Mouse (Mus musculus): ENCODE data around the gene Chka.

Chka gene

GRCm38 (mm10) chr19:3889096-3889495, 37.5 kb downstream of the Chka start:
- DNase-seq (ENCODE audit: low spot score) = no peak

DNA sequence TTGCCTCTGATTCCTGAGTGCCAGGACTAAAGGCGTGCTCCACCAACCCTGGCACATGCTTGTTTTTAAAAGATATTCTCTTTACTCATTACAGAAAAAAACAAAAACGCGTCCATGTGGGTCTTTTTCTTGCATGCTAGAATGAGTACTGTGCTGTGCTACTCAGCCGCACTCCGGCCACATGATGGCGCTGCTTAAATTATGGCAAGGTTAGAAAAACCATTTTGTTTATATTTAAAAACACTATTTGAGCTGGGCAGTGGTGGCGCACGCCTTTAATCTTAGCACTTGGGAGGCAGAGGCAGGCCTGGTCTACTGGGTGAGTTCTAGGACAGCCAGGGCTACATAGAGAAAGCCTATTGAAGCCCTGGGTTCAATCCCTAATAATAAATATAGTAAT, 38.6 kb downstream of the Chka start:
- DNase-seq (ENCODE audit: low spot score) = no peak

- no peak for DNase-seq (ENCODE audit: low spot score)
These were observed 42.1 kb downstream of the Chka start for GRCm38 (mm10) chr19:3893545-3894116.

- no peak for DNase-seq (ENCODE audit: low spot score)
These were observed 42.7 kb downstream of the Chka start for GRCm38 (mm10) chr19:3894294-3894693.

GRCm38 (mm10) chr19:3895171-3895631, 43.6 kb downstream of the Chka start:
- no peak for DNase-seq (ENCODE audit: low spot score)

- DNase-seq (ENCODE audit: low spot score) = no peak
These were observed 44.6 kb downstream of the Chka start for GRCm38 (mm10) chr19:3896208-3896607.

DNA sequence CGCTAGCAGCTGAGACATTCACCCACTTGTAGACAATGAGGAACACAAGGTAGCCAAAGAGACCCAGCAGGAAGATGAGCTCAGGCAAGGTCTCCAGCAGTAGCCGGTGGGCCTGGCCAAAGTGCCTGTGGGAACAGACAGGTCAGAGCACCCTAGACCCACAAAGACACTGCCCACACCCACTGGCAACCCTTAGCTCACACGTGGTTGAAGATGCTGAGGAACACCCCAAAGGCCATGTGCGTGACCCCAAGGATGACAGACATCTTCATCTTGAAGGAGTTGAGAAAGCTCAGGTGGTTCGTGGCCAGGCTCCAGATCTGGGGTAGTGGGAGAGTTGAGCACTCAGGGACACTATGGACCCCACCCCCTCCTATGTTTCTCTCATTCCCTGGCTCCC, 46.0 kb downstream of the Chka start:
- DNase-seq (ENCODE audit: low spot score) = no peak

- no peak for DNase-seq (ENCODE audit: low spot score)
These were observed 47.4 kb downstream of the Chka start for GRCm38 (mm10) chr19:3898952-3899351.

DNA sequence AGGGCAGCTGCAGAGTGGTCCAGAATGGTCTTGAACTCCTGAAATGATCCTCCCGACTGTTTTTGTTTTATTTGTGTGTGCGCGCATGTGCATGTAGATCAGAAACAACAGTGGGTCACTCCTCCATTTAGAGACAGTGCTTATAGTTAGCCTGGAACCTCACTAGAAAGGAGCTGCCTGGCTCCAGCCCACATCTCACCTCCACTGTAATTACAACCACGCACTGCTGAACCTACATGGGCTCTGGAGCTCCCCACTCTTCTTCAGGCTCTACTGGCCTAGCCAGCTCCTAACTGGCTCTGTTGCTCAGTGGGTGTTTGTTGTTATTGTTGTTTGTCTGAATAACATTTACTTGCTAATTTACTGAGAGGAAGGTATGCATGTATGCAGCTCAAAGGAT, 48.0 kb downstream of the Chka start:
- no peak for DNase-seq (ENCODE audit: low spot score)

- no peak for DNase-seq (ENCODE audit: low spot score)
These were observed 51.4 kb downstream of the Chka start for GRCm38 (mm10) chr19:3902966-3903365.

GRCm38 (mm10) chr19:3903648-3904362, 52.2 kb downstream of the Chka start:
- DNase-seq (ENCODE audit: low spot score) = no peak

GRCm38 (mm10) chr19:3904363-3904675, 52.7 kb downstream of the Chka start:
- no peak for DNase-seq (ENCODE audit: low spot score)

DNA sequence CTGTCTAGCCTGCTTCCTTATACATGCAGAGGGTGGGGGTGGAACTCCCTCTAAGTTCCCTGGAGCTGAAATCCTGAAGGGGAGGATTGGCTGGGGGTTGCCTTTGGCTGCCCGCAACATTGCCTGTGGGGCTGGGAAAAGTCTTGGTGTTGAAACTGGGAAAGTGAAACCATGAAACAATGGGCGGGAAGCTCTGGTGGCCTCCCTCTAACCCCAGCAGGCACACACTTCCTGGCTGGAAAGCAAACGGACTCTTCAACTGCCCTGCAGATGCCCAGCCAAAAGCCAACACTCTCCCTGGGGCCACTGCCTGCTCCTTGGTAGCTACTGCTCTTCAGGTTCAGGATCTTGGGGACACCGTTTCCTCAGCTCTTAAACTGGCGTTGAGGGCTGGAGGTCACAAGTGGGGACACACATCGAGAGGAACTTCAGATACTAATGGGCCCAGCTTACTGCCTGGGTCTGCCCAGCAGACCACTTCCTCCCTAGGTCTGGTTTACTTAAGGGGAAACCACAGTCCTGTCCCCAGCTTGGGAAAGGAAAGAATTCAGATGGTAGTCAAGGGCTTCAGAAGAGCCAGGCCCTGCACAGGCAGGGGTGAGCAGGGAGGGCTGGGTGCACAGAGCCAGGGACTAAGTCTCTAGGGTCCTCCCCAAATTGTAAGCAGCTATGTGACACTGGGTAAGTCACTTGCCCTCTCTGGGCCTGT, 53.8 kb downstream of the Chka start:
- DNase-seq (ENCODE audit: low spot score) = no peak

DNA sequence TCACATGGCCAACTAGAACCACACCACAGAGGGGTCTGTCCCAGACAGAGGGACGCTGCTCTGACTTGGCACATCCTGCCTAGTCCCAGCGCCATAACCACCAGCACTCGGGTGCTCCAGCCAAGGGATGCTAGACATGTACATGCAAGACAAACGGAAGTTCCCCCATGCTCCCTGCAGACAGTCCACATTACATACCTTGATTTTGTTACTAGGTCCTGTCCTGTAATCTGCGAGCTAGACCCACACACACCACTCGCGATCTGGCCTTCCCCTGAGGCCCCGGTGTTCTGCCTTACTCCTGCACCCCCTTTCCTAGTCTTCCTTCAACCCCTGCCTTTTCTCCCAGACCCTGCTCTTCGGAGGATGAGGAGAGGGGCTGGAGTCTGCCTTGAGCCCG, 54.8 kb downstream of the Chka start:
- no peak for DNase-seq (ENCODE audit: low spot score)

DNA sequence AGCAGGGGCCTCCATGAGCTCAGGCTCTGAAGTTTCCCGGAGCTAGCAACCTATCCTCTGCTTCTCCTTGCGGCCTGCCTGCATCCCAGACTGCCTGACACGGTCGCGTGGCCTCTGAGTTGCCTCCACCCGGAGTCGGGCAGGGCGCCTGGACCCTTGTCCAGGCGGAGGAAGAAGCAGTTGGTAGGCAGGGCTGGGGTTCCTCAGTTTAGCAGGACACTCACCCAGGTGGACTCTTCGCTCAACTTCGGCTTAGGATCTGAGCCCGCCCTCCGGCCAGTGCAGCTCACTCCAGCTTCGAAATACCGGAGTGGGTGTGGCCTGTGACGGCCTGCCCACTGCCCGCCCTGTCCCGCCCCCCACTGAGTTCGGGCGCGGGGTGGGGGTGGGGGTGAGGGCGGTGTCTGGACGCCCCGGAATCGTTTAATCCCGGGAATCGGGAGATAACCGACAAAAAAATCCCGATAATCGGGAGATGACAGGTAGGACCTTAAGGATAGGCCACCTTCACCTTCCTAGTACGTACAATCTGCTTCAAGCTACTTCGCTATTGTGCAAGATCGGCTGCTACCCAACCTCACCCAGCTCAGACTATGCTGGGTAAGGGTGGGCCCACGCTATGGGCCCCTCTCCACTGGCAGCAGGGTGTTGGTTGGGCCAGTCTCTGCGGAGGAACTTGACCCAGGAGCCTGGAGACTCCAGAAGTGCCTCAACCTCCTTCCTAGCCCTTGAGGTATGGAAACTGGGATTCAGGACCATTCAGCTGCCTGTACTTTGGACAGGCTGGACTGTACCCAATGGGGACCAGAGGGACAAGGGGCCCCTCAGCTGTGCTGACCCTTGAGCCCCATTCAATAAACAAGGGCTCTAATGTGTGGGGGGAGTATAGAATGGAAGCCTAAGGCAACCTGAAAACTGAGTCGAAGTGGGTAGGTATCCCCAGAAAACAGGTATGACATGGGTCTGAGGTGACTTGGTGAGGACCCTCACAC, 55.5 kb downstream of the Chka start, which contains the start of gene Tcirg1:
Gene Tcirg1, minus strand, starts transcription at position 339 of the 992 bp plus-strand sequence.
- DNase-seq (ENCODE audit: low spot score) = no peak

- DNase-seq (ENCODE audit: low spot score) = no peak
These were observed 56.5 kb downstream of the Chka start for GRCm38 (mm10) chr19:3907876-3908660.

DNA sequence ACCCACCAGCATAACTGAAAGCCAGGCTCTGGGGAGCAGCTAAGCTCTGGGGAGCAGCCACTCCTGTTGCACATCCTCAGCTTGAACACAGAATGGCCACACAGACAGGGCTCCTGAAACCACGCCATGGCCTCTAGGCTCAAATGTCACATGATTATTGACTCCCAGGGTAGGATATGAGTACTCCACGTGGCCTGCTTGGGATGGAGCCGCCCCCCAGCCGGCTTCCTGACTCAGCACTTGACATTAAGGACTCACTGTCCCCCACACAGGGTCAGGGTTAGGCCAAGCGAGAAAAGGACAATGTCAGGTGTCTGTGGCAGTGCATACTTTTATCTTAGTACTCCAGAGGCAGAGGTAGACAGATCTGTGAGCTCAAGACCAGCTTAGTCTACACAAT, 58.6 kb downstream of the Chka start:
- no peak for DNase-seq (ENCODE audit: low spot score)

DNA sequence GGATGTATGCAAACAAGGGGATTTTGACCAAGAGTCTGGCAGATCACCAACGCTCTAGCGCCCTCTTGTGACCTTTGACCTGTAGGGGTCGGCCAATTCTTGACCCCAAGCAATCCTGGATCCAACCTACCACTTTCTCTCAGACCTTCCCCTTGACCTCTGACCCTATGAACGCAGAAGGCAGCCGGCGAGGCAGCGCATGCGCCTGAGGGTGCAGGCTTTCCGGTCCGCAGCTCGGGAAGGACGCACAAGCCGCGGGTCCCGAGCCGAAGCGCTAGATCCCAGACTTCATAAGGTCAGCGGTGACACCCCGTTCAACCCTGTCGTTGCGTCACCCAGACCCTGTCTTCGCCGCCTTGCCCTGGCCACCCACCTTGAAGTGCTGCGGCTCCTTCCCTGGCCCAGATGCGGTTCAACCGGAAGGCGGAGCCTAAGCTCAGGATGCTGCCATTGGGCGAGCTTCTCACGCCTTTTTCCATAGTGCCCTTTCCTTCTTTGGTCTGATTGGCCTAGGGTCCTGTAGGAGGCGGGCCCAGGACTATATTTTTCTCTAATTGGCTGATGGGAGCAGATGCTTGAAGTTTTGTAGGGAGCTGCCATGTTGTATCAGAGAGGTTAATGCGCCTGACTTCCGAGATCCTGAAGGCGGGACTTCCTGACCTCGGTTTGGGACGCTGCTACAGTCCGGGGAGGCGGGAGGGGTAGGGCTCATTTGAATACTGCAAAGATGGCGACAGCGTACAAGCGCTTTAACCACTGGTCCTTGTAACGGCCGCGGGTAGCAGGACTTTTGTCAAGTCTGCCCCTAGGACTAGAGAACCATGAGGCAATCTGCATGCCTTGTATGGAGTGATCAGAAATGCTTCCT, 61.0 kb downstream of the Chka start, which contains the start of gene Ndufs8:
Gene Ndufs8, minus strand, starts transcription at position 438 of the 868 bp plus-strand sequence.
- peak; percentile 42 for DNase-seq (ENCODE audit: low spot score)

GRCm38 (mm10) chr19:3913692-3914091, 62.1 kb downstream of the Chka start:
- DNase-seq (ENCODE audit: low spot score) = no peak

GRCm38 (mm10) chr19:3914535-3914934, 63.0 kb downstream of the Chka start:
- no peak for DNase-seq (ENCODE audit: low spot score)

All from urinary bladder, postnatal 10 days (tissue).